Mouse (Mus musculus): Measurements from ENCODE around the gene Abcg1. TPM values are rescaled to one million over a fixed set of nuclear protein-coding genes. Genes with fewer than 3 reads are reported as not detected.

Gene Abcg1
- 5.4 and 5.6 TPM in 2 replicates for polyA plus RNA-seq (2015; fragmentation: Nextera tagmentation; extraction: Ambion mirVana)

DNA sequence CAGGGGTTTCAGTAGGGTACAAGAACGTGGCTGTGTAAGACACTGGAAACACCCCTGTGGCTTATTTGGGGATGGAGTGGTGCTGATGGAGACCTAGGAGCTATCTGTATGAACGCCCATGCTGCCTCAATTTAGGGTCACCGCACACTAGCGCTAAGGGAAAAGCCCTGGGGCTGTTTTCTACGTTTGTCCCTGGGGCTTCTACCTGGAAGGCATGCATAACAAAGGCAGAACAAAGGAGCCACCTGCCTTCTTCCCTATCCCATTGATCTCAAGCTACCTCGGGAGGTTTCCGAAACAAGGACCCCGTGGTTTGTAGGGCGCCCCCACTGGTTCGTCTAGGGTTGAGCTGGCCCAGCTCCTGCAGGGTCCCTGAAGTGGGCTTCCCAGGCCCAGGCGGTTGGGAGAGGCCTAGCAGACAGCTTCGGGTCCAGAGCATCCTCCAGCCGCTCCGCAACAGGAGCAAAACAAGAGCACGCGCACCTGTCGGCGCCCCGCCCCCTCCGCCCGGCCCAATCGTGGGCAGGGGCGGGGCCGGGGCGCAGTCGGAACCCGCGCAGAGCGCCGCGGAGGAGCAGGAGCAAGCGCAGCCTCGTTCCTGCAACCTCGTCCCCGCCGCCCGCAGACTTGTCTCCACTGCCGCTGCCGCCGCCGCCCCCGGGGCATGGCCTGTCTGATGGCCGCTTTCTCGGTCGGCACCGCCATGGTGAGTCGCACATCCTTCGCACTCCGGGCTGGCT is at the start of gene Abcg1:
Gene Abcg1 (plus strand): TSS at position 525 of the 740 bp plus-strand sequence.
- peak within 1 kb of the TSS; percentile 45 for H3K27ac ChIP-seq (ENCODE audit: low read length)
- 3% methylated on average over 47 of the region's 49 CpGs for WGBS

DNA sequence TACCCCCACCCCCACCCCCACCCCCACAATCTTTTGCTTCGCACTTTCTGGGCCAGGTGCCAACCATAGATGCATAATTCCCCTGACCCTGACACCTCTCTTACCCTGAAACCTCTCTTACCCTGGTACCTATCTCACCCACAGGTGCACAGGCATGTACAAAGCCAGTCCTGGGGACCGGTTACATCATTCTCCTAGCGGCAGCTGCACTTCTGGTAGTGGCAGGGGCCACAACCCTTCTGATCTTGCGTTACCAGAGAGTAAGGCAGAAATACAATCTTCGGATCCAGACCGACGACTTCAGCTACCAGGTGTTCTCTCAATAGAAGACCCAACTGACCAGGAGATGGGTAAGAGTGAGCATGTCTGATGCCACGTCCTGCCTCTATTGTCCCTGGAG is 49.1 kb upstream of the Abcg1 start:
- Histone ChIP-seq H3K4me3 (ENCODE audit: low read length) (no peak overlapping the region), H3K9me3 (ENCODE audit: control insufficient read depth, low read length) (no peaks in the 10 kb centered on the region), H3K27me3 (replicated peaks; ENCODE audit: control insufficient read depth, insufficient read depth, low read length) (no peaks in the 10 kb centered on the region), H3K4me2 (ENCODE audit: low read depth, low read length) (no peak overlapping the region), H3K4me1 (ENCODE audit: control insufficient read depth, insufficient read depth, low read length) (no peaks in the 10 kb centered on the region), H3K36me3 (ENCODE audit: control insufficient read depth, insufficient read depth, low read length) (no peaks in the 10 kb centered on the region), H3K9ac (ENCODE audit: low read depth, low read length) (no peak overlapping the region), H3K27ac (ENCODE audit: low read length) (no peak overlapping the region)
- ATAC-seq, result no peak
- WGBS, result 82% methylated on average over 8 of the region's 8 CpGs

More for the DNA sequence above, at the start of gene Abcg1:
- Histone ChIP-seq H3K9ac (ENCODE audit: low read depth, low read length) (peak within 1 kb of the TSS; percentile 50), H3K4me3 (ENCODE audit: low read length) (peak within 1 kb of the TSS; percentile 60), H3K4me2 (ENCODE audit: low read depth, low read length) (peak within 1 kb of the TSS; percentile 90), H3K27me3 (replicated peaks; ENCODE audit: control insufficient read depth, insufficient read depth, low read length) (peaks cover 17% of the 10 kb centered on the region), H3K9me3 (ENCODE audit: control insufficient read depth, low read length) (peaks cover 5% of the 10 kb centered on the region; the same call in 1 of the 2 replicates), H3K36me3 (ENCODE audit: control insufficient read depth, insufficient read depth, low read length) (no peaks in the 10 kb centered on the region), H3K4me1 (ENCODE audit: control insufficient read depth, insufficient read depth, low read length) (peaks cover 12% of the 10 kb centered on the region)
- ATAC-seq, result peak; percentile 82

DNA sequence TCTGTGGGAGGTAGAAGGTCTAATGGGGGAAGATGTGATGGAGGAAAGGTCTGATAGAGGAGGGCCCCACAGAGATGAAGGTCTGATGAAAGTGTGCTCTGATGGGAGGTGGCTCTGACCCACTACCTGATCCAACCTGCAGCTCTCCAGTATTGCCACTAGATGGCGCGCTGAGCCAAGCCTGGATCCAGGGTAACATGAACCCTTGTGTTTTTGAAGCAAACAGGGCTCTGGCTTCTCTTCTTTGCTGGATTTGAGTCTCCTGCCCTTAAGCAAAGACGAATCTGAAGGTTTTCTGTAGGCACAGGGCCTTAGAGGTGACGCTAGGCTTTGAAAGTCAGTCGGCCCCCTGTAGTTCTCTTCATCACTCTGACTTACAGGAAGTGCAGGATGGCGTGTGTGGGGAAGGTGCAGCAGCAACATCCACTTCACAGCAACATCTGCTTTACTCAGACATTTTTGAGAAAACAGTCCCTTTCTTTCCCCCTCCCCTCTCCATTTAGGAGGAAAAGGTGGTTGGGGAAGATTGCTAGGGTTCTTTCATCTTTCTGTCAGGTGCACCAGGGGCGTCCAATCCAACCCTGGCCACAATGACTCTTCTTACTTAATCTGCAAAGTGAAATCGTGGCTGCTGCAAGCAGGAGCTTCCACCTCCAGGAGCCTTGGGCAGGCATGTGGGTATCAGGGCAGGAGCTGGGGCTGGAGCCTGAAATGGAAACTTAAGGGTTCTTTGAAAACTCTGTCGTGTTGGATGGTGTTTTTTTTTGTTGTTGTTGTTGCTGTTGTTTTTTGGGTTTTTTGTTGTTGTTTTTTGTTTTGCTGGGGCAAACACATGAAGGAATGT is 45.7 kb upstream of the Abcg1 start:
- no peak overlapping the region for H3K9ac ChIP-seq (ENCODE audit: low read depth, low read length)
- no peak for ATAC-seq
- no peaks in the 10 kb centered on the region for H3K4me1 ChIP-seq (ENCODE audit: control insufficient read depth, insufficient read depth, low read length)
- H3K4me3 ChIP-seq (ENCODE audit: low read length), result no peak overlapping the region
- H3K36me3 ChIP-seq (ENCODE audit: control insufficient read depth, insufficient read depth, low read length), result no peaks in the 10 kb centered on the region
- no peaks in the 10 kb centered on the region for H3K9me3 ChIP-seq (ENCODE audit: control insufficient read depth, low read length)
- H3K4me2 ChIP-seq (ENCODE audit: low read depth, low read length), result no peak overlapping the region
- WGBS, result 37% methylated on average over 9 of the region's 9 CpGs
- H3K27me3 ChIP-seq (replicated peaks; ENCODE audit: control insufficient read depth, insufficient read depth, low read length), result no peaks in the 10 kb centered on the region
- no peak overlapping the region for H3K27ac ChIP-seq (ENCODE audit: low read length)

DNA sequence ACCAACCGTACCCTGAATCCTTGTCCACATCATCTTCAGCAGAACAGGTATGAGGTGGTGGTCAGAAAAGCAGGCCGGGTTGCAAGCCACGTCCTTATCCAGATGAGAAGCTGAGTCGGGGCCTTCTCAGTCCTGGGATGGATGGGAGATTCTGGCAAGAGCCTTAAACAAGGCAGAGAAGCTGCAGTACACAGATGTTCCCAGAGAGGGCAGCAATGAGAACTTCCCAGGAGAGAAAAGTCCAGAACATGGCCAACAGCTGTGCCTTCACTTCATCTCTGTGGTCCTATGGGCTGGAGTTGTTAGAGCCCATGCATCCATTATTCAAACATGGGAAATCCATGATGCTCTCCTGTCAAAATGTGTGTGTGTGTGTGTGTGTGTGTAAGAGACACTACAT is 39.2 kb upstream of the Abcg1 start:
- Histone ChIP-seq H3K36me3 (ENCODE audit: control insufficient read depth, insufficient read depth, low read length) (no peaks in the 10 kb centered on the region), H3K9me3 (ENCODE audit: control insufficient read depth, low read length) (no peaks in the 10 kb centered on the region), H3K4me3 (ENCODE audit: low read length) (no peak overlapping the region), H3K27ac (ENCODE audit: low read length) (no peak overlapping the region), H3K27me3 (replicated peaks; ENCODE audit: control insufficient read depth, insufficient read depth, low read length) (no peaks in the 10 kb centered on the region), H3K4me2 (ENCODE audit: low read depth, low read length) (no peak overlapping the region), H3K4me1 (ENCODE audit: control insufficient read depth, insufficient read depth, low read length) (no peaks in the 10 kb centered on the region), H3K9ac (ENCODE audit: low read depth, low read length) (no peak overlapping the region)
- WGBS, result 68% methylated on average over 4 of the region's 4 CpGs
- ATAC-seq, result no peak

DNA sequence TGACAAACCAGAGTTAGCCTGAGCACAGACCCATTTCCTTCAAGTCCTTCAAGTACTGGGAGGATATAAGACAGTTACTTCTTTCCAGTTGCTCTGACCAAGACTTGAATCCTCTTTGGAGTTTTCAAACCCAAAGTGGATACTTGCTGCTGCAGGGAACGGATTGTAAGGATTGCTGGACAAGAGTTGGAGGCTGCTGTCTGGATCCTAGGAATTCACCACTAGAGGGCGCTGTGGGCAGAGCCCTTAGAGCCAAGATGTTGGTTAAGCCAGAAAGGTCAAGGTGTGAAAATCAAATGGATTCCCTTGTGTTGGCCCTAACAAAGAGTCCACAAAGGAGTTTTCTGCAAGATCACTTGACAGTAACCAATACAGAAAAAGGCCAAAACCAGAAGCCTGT is 38.0 kb upstream of the Abcg1 start:
- WGBS, result 6% methylated on average over 2 of the region's 2 CpGs
- no peaks in the 10 kb centered on the region for H3K4me1 ChIP-seq (ENCODE audit: control insufficient read depth, insufficient read depth, low read length)
- no peak overlapping the region for H3K27ac ChIP-seq (ENCODE audit: low read length)
- H3K4me2 ChIP-seq (ENCODE audit: low read depth, low read length), result no peak overlapping the region
- H3K4me3 ChIP-seq (ENCODE audit: low read length), result no peak overlapping the region
- no peak overlapping the region for H3K9ac ChIP-seq (ENCODE audit: low read depth, low read length)
- H3K36me3 ChIP-seq (ENCODE audit: control insufficient read depth, insufficient read depth, low read length), result no peaks in the 10 kb centered on the region
- no peaks in the 10 kb centered on the region for H3K27me3 ChIP-seq (replicated peaks; ENCODE audit: control insufficient read depth, insufficient read depth, low read length)
- no peaks in the 10 kb centered on the region for H3K9me3 ChIP-seq (ENCODE audit: control insufficient read depth, low read length)
- no peak for ATAC-seq

DNA sequence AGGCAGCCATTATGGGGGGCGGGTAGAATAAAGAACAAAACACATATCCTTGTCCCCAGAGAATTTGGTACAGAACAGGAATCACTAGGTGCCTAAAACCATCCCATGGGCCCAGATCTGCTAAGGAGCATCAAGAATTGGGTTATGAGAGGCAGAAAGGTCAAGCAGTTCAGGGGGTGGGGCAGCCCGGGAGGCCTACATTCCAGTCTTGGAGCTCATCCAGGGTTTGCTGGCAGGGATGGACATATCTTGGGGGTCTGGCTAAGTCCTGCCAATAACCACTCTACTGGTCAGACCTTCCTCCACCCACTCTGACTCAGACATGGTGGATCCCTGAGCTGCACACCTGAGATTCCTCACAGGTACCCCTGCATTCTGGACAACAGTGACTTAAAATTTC is 37.4 kb upstream of the Abcg1 start:
- Histone ChIP-seq H3K36me3 (ENCODE audit: control insufficient read depth, insufficient read depth, low read length) (no peaks in the 10 kb centered on the region), H3K4me3 (ENCODE audit: low read length) (no peak overlapping the region), H3K27ac (ENCODE audit: low read length) (no peak overlapping the region), H3K27me3 (replicated peaks; ENCODE audit: control insufficient read depth, insufficient read depth, low read length) (no peaks in the 10 kb centered on the region), H3K4me2 (ENCODE audit: low read depth, low read length) (no peak overlapping the region), H3K9ac (ENCODE audit: low read depth, low read length) (no peak overlapping the region), H3K4me1 (ENCODE audit: control insufficient read depth, insufficient read depth, low read length) (no peaks in the 10 kb centered on the region), H3K9me3 (ENCODE audit: control insufficient read depth, low read length) (no peaks in the 10 kb centered on the region)
- WGBS, result 67% methylated on average over 2 of the region's 2 CpGs
- ATAC-seq, result no peak

DNA sequence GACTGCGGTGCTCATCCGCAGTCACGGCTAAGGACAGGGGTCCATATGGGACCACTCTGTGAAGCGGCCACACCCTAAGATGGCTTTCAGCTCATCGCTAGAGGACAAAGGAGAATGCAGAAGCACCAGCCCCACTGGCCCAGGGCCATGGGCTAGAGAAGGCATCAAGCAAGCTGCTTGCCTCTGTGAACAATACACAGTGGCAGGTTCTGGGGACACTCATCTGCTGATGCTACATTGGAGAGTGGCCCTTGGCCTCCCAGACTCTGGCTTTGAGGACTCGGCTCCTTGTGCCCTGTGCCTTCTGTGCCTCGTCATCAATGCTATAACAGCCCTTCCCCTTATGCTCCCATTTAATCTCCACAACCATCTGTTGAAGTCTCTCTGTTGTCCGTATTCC is 36.2 kb upstream of the Abcg1 start:
- H3K4me3 ChIP-seq (ENCODE audit: low read length), result no peak overlapping the region
- no peak for ATAC-seq
- H3K9me3 ChIP-seq (ENCODE audit: control insufficient read depth, low read length), result no peaks in the 10 kb centered on the region
- H3K36me3 ChIP-seq (ENCODE audit: control insufficient read depth, insufficient read depth, low read length), result no peaks in the 10 kb centered on the region
- H3K27me3 ChIP-seq (replicated peaks; ENCODE audit: control insufficient read depth, insufficient read depth, low read length), result no peaks in the 10 kb centered on the region
- H3K4me1 ChIP-seq (ENCODE audit: control insufficient read depth, insufficient read depth, low read length), result no peaks in the 10 kb centered on the region
- H3K4me2 ChIP-seq (ENCODE audit: low read depth, low read length), result no peak overlapping the region
- no peak overlapping the region for H3K27ac ChIP-seq (ENCODE audit: low read length)
- H3K9ac ChIP-seq (ENCODE audit: low read depth, low read length), result no peak overlapping the region
- WGBS, result 85% methylated on average over 8 of the region's 8 CpGs

DNA sequence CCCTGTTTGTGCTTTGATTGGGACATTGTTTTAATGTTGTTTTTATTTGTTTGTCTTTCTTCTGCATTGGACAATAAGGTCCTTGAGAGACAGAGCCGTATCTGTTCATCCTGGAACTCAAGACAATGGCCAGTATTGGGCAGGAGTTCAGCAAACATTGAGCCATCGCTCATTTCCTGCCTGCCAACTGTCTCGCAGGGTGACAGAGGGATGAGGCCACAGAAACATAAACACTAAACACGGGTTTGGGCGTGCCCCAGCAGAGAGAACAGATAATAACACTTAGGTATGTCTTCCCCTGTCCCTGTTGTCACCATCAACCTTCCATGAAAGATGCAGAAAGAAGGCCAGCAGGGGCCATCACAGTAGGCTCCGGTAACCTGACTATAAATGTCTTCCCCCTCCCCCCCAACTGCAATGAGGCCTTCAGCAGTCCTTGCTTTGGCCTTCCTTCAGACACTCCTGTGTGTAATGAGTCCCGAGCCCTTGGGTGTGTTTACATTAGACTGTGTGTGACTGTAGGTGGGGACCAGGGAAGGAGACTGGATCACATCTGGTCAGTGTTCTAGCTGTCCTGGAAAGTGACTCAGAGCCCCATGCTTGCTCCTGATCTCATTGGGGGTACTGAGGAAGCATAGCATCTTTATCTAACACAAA is 33.2 kb upstream of the Abcg1 start:
- Histone ChIP-seq H3K9ac (ENCODE audit: low read depth, low read length) (no peak overlapping the region), H3K4me2 (ENCODE audit: low read depth, low read length) (no peak overlapping the region), H3K4me1 (ENCODE audit: control insufficient read depth, insufficient read depth, low read length) (no peaks in the 10 kb centered on the region), H3K27ac (ENCODE audit: low read length) (no peak overlapping the region), H3K4me3 (ENCODE audit: low read length) (no peak overlapping the region), H3K9me3 (ENCODE audit: control insufficient read depth, low read length) (no peaks in the 10 kb centered on the region), H3K27me3 (replicated peaks; ENCODE audit: control insufficient read depth, insufficient read depth, low read length) (no peaks in the 10 kb centered on the region), H3K36me3 (ENCODE audit: control insufficient read depth, insufficient read depth, low read length) (no peaks in the 10 kb centered on the region)
- WGBS, result 43% methylated on average over 7 of the region's 7 CpGs
- no peak for ATAC-seq

DNA sequence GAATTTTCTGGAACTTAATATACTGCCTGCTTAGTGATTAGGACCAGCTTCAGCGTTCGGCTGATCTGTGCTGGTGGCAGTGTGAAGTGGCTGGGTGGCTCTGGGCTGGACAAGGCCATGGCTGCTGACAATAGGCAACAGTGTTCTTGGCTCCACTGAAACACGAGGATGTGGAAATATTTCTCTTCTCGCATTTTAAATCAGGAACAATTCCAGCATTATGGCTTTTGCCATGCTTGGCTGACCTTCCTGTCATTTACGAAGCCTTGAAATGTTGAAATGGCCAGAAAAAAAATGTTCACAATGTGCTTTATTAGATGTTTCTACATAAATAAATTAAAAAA is 32.7 kb upstream of the Abcg1 start:
- Histone ChIP-seq H3K27me3 (replicated peaks; ENCODE audit: control insufficient read depth, insufficient read depth, low read length) (no peaks in the 10 kb centered on the region), H3K4me3 (ENCODE audit: low read length) (no peak overlapping the region), H3K4me1 (ENCODE audit: control insufficient read depth, insufficient read depth, low read length) (no peaks in the 10 kb centered on the region), H3K4me2 (ENCODE audit: low read depth, low read length) (no peak overlapping the region), H3K36me3 (ENCODE audit: control insufficient read depth, insufficient read depth, low read length) (no peaks in the 10 kb centered on the region), H3K27ac (ENCODE audit: low read length) (no peak overlapping the region), H3K9ac (ENCODE audit: low read depth, low read length) (no peak overlapping the region), H3K9me3 (ENCODE audit: control insufficient read depth, low read length) (no peaks in the 10 kb centered on the region)
- no peak for ATAC-seq
- WGBS, result 71% methylated on average over 5 of the region's 5 CpGs

Measured in intestine, embryonic 16.5 days (tissue).